Mouse (Mus musculus) induced T-regulatory cell, adult 2 months (primary cell): ENCODE data around the gene Fam161a.

ENCODE experiments used
- DNase-seq: peaks from one replicate; pipeline ENCODE4 v3.0.0-alpha.2; 2012; ENCODE audit warnings: low read depth

Gene Fam161a

DNA sequence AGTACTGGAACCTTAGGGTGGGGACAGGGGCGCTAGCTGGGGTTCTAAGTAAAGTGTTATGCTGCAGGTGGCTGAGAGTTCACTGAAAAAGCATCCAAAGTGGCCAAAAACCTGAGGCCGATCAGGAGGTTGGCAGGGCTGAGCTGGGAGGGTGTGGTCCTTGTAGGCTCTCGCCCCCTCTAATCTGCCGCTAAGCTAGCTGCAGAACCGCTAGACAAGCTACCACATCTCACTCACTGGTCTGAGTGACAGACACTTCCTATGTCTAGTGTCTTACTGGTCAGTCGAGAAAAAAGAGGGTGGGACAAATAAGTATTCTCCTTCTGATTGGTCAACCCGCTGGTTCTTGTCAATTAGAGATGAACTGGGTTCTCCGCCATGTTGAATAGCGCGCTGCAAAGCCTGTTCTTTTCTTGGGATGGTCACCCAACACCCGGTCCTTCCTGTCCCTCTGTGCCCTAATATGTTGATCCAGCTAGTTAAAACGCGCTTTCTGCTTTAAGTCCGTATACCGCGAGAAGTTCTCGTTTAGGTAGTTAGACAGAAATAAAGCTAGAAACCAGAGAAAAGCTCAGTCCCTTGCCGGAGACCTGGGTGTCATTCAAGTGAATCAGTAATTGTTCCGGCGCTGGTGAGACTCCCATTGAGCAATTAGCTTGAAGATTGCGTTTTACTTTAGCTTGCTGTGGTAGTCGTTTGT, at the start of gene Fam161a:
Gene Fam161a, plus strand, starts transcription at position 51 of the 700 bp plus-strand sequence.
- peak; percentile 93 for DNase-seq

DNA sequence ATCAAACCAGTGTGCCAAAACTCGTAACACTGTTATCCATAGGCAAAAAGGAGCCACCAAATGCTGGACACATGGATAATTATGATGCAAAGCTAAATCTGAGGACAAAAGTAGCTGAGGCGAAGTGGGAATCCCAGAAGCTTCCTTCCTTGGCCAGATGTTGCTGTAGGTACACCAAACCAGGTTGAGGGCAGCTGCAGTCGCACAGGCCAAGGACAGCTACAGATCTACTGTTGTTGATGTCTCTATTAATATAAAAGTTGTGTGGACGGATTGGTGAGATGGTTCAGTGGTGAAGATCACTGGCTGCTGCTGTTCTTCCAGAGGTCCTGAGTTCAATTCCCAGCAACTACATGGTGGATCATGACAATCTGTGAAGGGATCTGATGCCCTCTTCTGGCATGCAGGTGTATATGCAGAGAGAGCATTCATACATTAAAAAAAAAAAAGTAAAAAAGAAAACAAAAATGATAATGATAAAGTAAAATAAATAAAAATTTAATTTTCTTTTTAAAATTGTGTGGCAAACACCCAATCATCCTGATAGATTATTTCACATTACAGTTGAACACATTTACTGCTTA, 49.4 kb upstream of the Fam161a start:
- peak; percentile 57 for DNase-seq

- no peak for DNase-seq
Observed at GRCm38 (mm10) chr11:22962101-22962500, 45.2 kb upstream of the Fam161a start.

GRCm38 (mm10) chr11:22964401-22964800, 42.9 kb upstream of the Fam161a start:
- DNase-seq, result no peak

GRCm38 (mm10) chr11:22965503-22965902, 41.8 kb upstream of the Fam161a start:
- peak; percentile 58 for DNase-seq

DNA sequence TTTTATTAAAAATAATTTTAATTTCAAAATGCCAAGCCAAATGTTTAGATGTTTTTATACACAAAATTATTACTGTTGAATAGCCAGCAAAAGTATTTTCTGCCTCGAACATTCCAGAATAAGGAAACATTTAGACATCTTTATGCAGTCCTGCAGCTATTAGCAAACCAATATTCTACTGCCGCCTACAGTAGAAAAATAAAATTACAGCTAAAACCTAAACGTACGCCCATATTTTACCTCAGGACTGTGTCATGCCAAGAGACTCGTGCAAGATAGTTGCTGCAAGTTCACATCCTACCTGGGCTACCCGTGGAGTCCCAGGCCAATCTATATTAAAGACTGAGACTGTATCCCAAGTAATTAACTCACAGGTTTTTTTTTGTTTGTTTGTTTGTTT, 37.8 kb upstream of the Fam161a start:
- DNase-seq, result peak; percentile 78

GRCm38 (mm10) chr11:22970546-22970945, 36.8 kb upstream of the Fam161a start:
- DNase-seq, result no peak

DNA sequence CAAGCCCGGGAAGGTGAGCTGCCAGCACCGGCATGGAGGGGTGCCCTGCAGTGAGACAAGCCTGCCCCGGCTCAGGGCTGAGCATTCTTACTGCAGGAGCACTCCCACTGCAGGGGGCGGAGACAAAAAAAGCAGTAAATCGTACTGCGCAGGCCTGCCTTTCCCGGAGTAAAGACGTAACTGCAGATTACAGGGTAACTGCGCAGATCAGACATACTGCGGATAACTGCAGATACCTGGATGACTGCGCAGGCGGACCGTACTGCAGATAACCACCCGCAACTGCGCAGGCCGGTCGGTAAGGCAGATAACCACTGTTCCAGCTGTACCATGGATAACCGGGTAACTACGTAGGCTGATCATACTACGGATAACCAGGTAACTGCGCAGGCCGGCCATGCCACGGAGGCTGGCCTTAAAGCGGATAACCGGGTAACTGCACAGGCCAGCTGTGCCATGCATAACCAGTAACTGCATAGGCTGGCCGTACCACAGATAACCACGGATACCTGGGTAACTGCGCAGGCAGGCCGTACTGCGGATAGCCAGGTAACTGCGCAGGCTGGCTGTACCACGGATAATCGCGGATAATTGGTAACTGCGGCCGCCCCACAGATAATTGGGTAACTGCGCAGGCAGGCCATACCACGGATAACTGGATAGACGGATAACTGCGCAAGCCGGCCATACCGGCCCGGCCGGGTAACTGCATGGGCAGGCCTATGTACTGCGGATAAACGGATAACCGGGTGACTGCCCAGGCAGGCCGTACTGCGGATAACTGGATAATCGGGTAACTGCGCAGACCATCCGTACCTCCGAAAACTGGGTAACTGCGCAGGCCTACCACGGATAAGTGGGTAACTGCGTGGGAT, 35.3 kb upstream of the Fam161a start, which contains the start of gene Zrsr1:
Gene Zrsr1, plus strand, starts transcription at position 171 of the 875 bp plus-strand sequence.
- peak; percentile 83 for DNase-seq

DNA sequence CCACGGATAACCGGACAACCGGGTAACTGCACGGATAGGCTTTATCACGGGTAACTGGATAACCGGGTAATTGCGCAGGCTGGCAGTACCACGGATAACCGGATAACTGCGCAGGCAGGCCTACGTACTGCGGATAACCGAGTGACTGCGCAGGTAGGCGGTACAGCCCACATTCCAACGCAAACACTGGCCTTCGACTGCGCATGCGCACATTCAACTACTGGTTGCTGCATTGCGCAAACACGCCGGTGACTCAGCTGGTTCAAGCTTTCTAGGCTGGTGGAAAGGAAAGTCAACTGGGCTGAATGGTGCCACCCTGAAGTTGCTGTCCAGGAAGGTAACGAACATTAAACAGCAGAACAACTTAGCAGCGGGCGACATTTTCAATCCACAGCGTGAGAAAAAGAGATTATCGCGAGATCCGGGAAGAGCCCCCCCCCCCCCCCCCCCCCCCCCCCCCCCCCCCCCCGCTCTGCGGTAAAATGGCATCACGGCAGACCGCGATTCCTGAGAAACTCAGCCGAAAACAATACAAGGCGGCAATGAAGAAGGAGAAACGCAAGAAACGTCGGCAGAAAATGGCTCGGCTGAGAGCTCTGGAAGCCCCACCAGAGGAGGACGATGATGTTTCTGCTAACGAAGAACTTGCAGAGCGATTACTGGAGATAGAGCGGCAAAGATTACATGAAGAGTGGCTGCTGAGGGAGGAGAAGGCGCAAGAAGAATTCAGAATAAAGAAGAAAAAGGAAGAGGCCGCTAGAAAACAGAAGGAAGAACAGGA, 34.4 kb upstream of the Fam161a start:
- DNase-seq, result peak; percentile 90

GRCm38 (mm10) chr11:22973599-22973998, 33.7 kb upstream of the Fam161a start:
- no peak for DNase-seq

GRCm38 (mm10) chr11:22978215-22978614, 29.1 kb upstream of the Fam161a start:
- no peak for DNase-seq

GRCm38 (mm10) chr11:22978711-22979110, 28.6 kb upstream of the Fam161a start:
- no peak for DNase-seq

GRCm38 (mm10) chr11:22979221-22979620, 28.1 kb upstream of the Fam161a start:
- DNase-seq, result no peak

- DNase-seq, result no peak
Observed at GRCm38 (mm10) chr11:22981041-22981440, 26.3 kb upstream of the Fam161a start.

DNA sequence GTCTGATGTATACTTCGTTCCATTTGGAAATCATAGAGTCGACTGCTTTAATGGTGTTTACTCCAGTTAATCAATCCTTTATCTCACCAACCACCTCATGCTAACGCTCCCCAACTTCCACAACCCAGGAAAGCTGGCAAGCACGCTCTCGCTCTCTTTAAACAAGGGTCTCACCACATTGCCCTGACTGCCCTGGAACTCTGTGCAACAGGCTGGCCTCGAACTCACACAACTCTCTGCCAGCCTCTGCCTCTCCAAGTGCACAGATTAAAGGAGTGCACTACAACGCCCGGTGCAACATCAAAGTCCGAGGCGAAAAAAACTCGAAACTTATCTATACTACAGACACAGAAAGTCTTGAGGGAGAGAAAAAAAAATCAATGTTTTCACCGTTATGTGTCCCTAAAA, 25.8 kb upstream of the Fam161a start:
- DNase-seq, result no peak

- peak; percentile 96 for DNase-seq
Observed at GRCm38 (mm10) chr11:22981984-22982757, 25.2 kb upstream of the Fam161a start, which contains the start of the genes Gm28048 and Commd1. Gene Gm28048, minus strand, starts transcription at chr11:22982090. Gene Commd1, minus strand, starts transcription at chr11:22982382.

DNA sequence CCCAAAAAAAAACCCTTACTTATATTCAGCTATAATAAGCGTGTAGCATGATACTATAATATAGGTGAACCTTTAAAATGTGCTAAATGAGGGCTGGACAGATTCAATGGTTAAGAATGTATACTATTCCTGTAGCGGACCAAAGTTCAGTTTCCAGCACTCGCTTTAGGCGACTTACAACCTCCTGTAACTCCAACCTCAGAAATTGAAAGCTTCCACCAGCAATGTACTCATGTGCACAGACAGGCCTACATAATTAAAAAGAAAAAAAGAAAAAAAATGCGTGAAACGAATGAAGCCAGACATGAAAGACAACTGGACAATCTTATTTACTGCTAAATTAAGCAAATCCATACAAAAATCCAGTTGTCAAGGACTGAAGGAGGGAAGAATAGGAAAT, 24.5 kb upstream of the Fam161a start:
- no peak for DNase-seq

- DNase-seq, result no peak
Observed at GRCm38 (mm10) chr11:22985510-22985909, 21.8 kb upstream of the Fam161a start.

DNA sequence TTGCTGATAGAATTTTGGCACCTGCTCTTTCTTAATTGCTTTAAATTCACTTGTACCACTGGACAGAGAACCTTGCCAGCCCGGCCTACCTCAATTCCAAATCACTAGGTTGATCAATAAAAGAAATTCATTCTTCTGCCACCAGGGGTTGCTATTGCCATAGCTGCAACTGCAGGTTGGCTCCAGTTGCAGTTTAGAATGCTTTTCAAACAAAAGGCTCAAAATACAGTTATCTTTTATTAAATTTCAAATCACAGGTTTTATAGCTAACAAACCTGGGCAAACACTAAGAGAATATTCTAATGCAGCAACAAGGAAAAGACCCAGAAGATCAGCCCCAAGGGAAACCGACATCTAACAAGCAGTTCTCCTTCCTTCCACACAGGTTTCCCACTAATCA, 20.0 kb upstream of the Fam161a start:
- peak; percentile 87 for DNase-seq

- DNase-seq, result no peak
Observed at GRCm38 (mm10) chr11:22989786-22990185, 17.5 kb upstream of the Fam161a start.
